Mouse (Mus musculus): ENCODE measurements around the gene Fmo6.

DNA sequence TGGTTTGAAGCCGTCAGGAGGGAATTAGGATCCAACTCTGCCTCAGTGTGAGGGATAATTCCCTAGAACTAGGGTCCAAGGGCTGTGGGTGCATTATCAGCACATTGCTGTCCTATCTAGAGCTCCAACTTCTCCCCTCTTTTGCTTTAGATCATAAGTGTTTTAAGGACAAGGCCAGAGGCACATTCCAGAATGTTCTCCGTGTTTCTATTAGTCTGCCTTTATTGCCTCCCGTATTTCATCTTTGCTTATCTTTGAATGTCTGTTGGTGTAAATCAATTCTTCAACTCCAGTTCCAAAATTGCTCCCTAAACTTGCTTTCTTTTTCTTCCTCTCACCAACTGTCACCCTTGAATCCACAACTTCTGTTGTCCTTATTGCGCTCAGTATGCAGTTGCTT is 4.9 kb downstream of the Fmo6 start:
- TF ChIP-seq TAL1 (IDR thresholded peaks at IDR 0.05; ENCODE audit: low read length) (no peak), GATA1 (IDR thresholded peaks at IDR 0.05; ENCODE audit: low read length) (no peak)
